Mouse (Mus musculus) stomach, postnatal 0 days (tissue): ENCODE data around the gene Nrde2.

ENCODE experiments used
- CTCF ChIP-seq: IDR thresholded peaks from 2 replicates; pipeline ENCODE4 v1.5.1; 2016; ENCODE audit warnings: antibody characterized with exemption, low read depth, mild to moderate bottlenecking, moderate library complexity
- EP300 ChIP-seq: optimal IDR thresholded peaks from 2 replicates; pipeline ENCODE3; 2016; ENCODE audit warnings: antibody characterized with exemption

- no peak for TF ChIP-seq CTCF
- no peak for TF ChIP-seq EP300
Observed at GRCm38 (mm10) chr12:100176469-100177056, 17.1 kb upstream of the Nrde2 start.
